12 mouse cellular contexts compared by ENCODE assay signal in genomic region chr5:21247916-21248315, GRCm38 (mm10).
DNase-seq lines count a peak whose midpoint lies in the region; ATAC-seq and TF ChIP-seq lines count a peak whose summit lies in the region.
"Had no signal": no experiment of that assay in that cellular context is flagged by ENCODE, and none has a peak within 500 bp of the region (broad histone marks: within the 10 kb centered on the region; RNA-seq: fewer than 3 reads in every experiment).

No protein-coding gene starts in this region.

- no peak for TF ChIP-seq CTCF in intestine, postnatal 0 days (IDR thresholded peaks at IDR 0.05; ENCODE audit: low read depth)

- no peak overlapping the region for H3K9ac ChIP-seq in limb, embryonic 11.5 days (ENCODE audit: low read length)
- no peak overlapping the region for H3K9ac ChIP-seq in intestine, postnatal 0 days (ENCODE audit: low read depth, low read length)
- H3K9ac ChIP-seq: heart, embryonic 12.5 days; liver, embryonic 15.5 days had no signal

- ATAC-seq in limb, embryonic 11.5 days (ENCODE audit: insufficient number of reproducible peaks, low FRiP score, low TSS enrichment, low read depth), result no peak
- no peak for ATAC-seq in intestine, postnatal 0 days

- H3K27me3 ChIP-seq in limb, embryonic 11.5 days (ENCODE audit: control insufficient read depth, insufficient read depth, low read length), result no peaks in the 10 kb centered on the region
- H3K27me3 ChIP-seq in limb, embryonic 10.5 days (ENCODE audit: low read depth, poor library complexity, severe bottlenecking), result no peaks in the 10 kb centered on the region
- no peaks in the 10 kb centered on the region for H3K27me3 ChIP-seq in intestine, postnatal 0 days (replicated peaks; ENCODE audit: control insufficient read depth, insufficient read depth, low read length)
- H3K27me3 ChIP-seq: heart, embryonic 12.5 days; liver, embryonic 15.5 days had no signal

- H3K27ac ChIP-seq in limb, embryonic 11.5 days (replicated peaks; ENCODE audit: low read depth, low read length), result no peak overlapping the region
- no peak overlapping the region for H3K27ac ChIP-seq in limb, embryonic 10.5 days
- no peak overlapping the region for H3K27ac ChIP-seq in intestine, postnatal 0 days (ENCODE audit: low read depth, low read length)
- H3K27ac ChIP-seq: liver, embryonic 15.5 days had no signal

- H3K4me2 ChIP-seq in limb, embryonic 11.5 days (ENCODE audit: low read depth, severe bottlenecking), result no peak overlapping the region
- H3K4me2 ChIP-seq in intestine, postnatal 0 days (replicated peaks; ENCODE audit: low read depth), result no peak overlapping the region
- H3K4me2 ChIP-seq: heart, embryonic 12.5 days; liver, embryonic 15.5 days had no signal

- H3K4me1 ChIP-seq in limb, embryonic 11.5 days (ENCODE audit: control insufficient read depth, insufficient read depth, low read length), result no peaks in the 10 kb centered on the region
- H3K4me1 ChIP-seq in limb, embryonic 10.5 days, result no peaks in the 10 kb centered on the region; the same call in 1 of the 2 replicates
- no peaks in the 10 kb centered on the region for H3K4me1 ChIP-seq in intestine, postnatal 0 days (replicated peaks; ENCODE audit: control insufficient read depth, insufficient read depth, low read length)
- H3K4me1 ChIP-seq: heart, embryonic 12.5 days; liver, embryonic 15.5 days had no signal

- H3K9me3 ChIP-seq in limb, embryonic 11.5 days (ENCODE audit: control insufficient read depth, low read length), result no peaks in the 10 kb centered on the region
- H3K9me3 ChIP-seq in limb, embryonic 10.5 days (replicated peaks), result no peaks in the 10 kb centered on the region
- no peaks in the 10 kb centered on the region for H3K9me3 ChIP-seq in intestine, postnatal 0 days (ENCODE audit: control insufficient read depth)
- H3K9me3 ChIP-seq: heart, embryonic 12.5 days; liver, embryonic 15.5 days had no signal

- no peak overlapping the region for H3K4me3 ChIP-seq in limb, embryonic 11.5 days (ENCODE audit: low read depth, low read length)
- H3K4me3 ChIP-seq in limb, embryonic 10.5 days, result no peak overlapping the region
- H3K4me3 ChIP-seq in intestine, postnatal 0 days (ENCODE audit: low read depth, low read length), result no peak overlapping the region
- H3K4me3 ChIP-seq: heart, embryonic 12.5 days; liver, embryonic 15.5 days had no signal

- H3K36me3 ChIP-seq in limb, embryonic 11.5 days (ENCODE audit: control insufficient read depth, insufficient read depth, low read length), result no peaks in the 10 kb centered on the region
- H3K36me3 ChIP-seq in limb, embryonic 10.5 days, result no peaks in the 10 kb centered on the region
- no peaks in the 10 kb centered on the region for H3K36me3 ChIP-seq in intestine, postnatal 0 days (ENCODE audit: control insufficient read depth, insufficient read depth)
- H3K36me3 ChIP-seq: heart, embryonic 12.5 days; liver, embryonic 15.5 days had no signal

- 68% methylated on average over 2 of the region's 2 CpGs for WGBS in limb, embryonic 11.5 days
- 60% methylated on average over 2 of the region's 2 CpGs for WGBS in limb, embryonic 10.5 days
- WGBS in intestine, postnatal 0 days, result 55% methylated on average over 2 of the region's 2 CpGs

- peak; percentile 49 to 71 for DNase-seq in frontal cortex, adult 2 months (ENCODE audit: extremely low spot score in 1 of 2, low spot score in 1 of 2)
- DNase-seq in frontal cortex, postnatal 25 days (ENCODE audit: low spot score in 2 of 2), result no peak
- peak; percentile 20 for DNase-seq in limb, embryonic 11.5 days (ENCODE audit: low spot score)
- DNase-seq in limb, embryonic 10.5 days (ENCODE audit: low spot score), result no peak
- DNase-seq in layer of hippocampus, postnatal 36 days, result peak; percentile 19 to 29
- peak; percentile 48 to 71 for DNase-seq in right cerebral cortex, postnatal 10 days (ENCODE audit: low spot score in 2 of 2)
- DNase-seq in thymus, postnatal 36 days, result no peak
- DNase-seq: cerebellum, postnatal 25 days; lung, postnatal 4 days had no signal

Comparison
In these comparisons a context has a peak if more than half of its experiments do, and no peak if none do; other contexts are left out.
1. DNase-seq: peak in frontal cortex, adult 2 months (2 of 2), limb, embryonic 11.5 days (single experiment), layer of hippocampus, postnatal 36 days (2 of 2) and right cerebral cortex, postnatal 10 days (2 of 2); none in frontal cortex, postnatal 25 days (0 of 2), limb, embryonic 10.5 days (single experiment) and thymus, postnatal 36 days (0 of 2).